Mouse (Mus musculus) left cerebral cortex, adult 11 months (tissue): ENCODE data around the gene Rab1b.

ENCODE experiments used
- DNase-seq: peaks from one replicate; pipeline ENCODE4 v3.0.0; 2022; ENCODE audit warnings: low spot score

Rab1b gene

DNA sequence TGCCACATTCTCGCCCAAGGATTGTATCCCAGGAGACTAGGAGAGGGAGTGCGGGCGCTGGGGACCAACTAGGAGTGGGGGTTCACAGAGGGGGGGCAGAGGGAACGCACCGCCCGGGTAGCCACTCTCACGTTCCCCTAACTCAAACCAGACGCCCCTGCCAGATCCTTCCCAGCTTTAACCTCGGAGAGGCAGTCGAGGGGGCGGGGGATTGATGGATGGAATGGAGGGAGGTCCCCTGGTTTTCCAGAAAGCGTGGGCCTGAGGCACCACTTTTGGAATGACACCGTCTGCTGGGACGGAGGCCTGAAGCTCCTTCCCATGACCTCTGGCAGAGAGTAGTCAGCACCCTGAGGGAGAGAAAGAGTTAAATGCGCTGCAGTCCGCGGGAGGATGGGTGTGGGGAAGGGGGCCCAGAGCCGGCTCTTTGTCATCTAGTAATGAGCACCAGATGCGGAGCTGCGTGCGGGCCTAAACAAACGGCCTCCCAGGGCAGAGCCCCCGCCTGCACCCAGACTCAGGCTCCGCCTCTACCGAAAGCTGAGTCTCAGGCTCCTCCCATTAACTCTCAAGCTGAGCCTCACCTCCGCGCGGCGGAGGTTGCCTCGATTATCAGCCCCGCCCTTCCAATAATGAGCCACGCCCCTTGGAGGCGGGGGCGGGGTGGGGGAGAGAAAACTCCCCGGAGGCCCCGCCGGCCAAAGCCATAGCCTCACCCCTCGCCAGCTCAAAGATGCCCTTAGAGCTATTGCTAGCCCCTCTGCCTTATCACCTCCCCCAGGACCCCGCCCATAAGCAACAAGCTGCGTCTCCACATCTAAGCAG, 35.1 kb downstream of the Rab1b start:
- DNase-seq, result no peak

DNA sequence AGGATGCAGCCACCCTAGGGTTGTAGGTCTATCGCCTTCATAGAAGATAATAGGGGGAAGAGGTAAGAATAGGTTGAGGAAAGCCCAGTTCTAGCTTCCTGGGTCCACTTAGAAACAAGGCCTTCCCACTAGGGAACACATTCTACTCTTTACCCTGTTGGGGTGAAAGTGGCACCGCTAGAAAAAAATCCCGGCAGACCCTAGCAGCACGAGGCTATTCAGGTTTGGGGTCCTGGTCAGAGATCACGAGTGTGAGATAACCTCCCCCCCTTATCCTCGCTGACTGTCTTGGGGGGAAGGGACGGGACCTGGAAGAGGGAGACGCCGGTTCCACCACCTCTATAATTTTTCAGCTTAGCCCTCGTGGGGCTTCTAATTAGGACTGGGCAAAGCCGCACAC, 35.8 kb downstream of the Rab1b start:
- no peak for DNase-seq

DNA sequence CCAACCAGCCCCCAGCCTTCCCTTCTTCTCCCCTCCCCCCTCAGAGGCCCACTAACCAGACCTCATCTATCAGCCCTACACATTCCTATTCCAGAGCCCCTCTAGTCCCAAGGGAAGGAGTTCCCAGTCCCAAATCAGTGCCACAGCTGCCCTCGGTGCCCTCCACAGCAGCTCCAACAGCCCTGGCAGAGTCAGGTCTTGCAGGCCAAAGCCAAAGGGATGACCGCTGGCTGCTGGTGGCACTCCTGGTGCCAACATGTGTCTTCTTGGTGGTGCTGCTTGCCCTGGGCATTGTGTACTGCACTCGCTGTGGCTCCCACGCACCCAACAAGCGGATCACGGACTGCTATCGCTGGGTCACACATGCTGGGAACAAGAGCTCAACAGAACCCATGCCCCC, 36.9 kb downstream of the Rab1b start:
- no peak for DNase-seq

- DNase-seq, result no peak
Observed at GRCm38 (mm10) chr19:5069486-5069885, 37.4 kb downstream of the Rab1b start.

GRCm38 (mm10) chr19:5068570-5069234, 38.2 kb downstream of the Rab1b start:
- no peak for DNase-seq

DNA sequence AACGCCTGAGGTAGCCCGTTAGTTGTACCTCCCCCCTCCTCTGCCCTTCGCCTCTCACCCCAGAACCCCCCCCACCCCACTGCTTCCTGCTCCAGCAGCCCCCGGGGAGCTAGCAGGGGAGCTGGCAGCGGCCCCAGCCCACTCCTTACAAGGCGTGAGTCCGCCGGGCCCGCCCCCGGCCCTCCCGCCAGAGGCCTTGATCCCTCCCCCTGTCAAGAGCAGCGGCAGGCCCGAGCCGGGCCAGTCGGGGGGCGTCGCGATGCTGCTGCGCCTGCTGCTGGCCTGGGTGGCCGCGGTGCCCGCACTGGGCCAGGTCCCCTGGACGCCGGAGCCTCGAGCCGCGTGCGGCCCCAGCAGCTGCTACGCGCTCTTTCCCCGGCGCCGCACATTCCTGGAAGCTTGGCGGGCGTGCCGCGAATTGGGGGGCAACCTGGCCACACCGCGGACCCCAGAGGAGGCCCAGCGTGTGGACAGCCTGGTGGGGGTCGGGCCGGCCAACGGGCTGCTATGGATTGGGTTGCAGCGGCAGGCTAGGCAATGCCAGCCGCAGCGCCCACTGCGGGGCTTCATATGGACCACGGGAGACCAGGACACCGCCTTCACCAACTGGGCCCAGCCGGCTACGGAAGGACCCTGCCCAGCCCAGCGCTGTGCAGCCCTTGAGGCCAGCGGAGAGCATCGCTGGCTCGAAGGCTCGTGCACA, 38.9 kb downstream of the Rab1b start, which contains the start of gene Cd248:
Gene Cd248, plus strand, starts transcription at position 212 of the 703 bp plus-strand sequence.
- DNase-seq, result no peak

DNA sequence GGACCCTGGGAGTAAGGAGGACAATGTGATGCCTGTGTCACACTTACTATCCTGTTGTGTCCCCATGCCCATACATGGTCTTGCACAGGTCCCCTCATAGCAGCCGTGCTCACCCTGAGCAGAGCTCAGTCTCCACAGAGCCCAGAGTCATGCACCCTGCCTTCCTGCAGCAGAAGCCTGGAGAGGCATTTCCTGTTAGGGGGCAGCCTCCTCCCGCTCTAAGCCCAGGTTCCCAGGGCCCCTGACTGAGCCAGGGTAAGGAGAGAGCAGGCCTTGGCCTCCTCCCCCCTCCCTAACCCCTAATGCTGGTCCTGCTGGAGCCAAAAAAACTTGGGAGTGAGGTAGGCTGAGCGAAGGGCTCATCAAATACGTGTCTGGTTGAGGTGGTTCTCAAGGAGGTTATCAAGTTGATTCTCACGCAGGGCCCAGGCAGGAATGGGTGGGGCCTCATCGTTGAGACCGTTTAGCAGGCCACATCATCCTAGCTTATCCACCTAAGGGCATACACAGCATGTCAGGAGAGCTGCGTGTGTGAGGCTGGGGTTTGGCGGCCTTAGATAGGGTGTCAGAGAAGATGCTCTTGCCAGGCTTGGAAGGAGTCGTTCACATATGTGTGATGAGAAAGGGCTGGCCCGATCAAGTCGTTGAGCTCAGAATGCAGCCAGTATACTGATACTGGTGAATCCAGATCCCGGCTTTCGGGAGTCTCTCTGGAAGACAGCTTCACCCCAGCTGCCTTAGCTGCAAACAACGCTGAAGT, 39.7 kb downstream of the Rab1b start:
- DNase-seq, result no peak

GRCm38 (mm10) chr19:5065104-5065503, 41.8 kb downstream of the Rab1b start:
- no peak for DNase-seq

DNA sequence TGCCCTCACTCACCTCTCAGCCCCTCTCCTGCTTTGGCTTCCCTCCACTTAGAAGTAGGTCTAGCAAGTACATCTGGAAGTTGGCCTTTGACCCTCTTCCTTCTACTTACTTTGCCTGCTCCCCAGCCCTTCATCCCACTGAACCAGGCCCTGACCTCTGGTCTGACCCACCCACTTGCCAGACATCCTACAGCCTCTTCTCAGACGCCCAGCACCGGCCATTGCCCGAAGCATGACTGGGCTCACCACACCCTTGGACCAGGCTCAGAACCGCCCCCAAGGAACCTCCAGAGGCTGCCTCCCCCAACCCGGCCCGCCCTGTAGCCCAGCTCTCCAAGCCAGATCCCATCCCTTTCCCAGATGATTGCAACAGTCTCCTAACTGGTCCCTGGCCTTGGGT, 44.4 kb downstream of the Rab1b start:
- DNase-seq, result no peak

DNA sequence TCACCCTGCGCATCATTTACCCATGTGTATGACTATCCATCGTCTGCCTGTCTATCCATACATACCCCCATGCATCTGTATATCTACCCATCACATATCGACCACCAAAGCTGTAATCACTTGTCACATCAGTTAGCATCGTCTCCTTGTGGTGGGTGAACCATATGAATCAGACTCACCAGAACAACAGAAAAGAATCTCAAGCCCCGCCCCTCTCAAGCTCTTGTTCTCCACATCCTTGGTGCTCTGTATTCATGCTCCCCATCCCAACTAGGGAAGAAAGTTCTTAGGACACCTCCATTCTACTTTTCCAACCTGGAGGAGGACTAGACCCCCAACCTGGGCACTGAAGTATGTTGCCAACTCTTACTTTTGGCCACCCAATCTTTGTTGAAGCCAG, 44.8 kb downstream of the Rab1b start:
- no peak for DNase-seq

DNA sequence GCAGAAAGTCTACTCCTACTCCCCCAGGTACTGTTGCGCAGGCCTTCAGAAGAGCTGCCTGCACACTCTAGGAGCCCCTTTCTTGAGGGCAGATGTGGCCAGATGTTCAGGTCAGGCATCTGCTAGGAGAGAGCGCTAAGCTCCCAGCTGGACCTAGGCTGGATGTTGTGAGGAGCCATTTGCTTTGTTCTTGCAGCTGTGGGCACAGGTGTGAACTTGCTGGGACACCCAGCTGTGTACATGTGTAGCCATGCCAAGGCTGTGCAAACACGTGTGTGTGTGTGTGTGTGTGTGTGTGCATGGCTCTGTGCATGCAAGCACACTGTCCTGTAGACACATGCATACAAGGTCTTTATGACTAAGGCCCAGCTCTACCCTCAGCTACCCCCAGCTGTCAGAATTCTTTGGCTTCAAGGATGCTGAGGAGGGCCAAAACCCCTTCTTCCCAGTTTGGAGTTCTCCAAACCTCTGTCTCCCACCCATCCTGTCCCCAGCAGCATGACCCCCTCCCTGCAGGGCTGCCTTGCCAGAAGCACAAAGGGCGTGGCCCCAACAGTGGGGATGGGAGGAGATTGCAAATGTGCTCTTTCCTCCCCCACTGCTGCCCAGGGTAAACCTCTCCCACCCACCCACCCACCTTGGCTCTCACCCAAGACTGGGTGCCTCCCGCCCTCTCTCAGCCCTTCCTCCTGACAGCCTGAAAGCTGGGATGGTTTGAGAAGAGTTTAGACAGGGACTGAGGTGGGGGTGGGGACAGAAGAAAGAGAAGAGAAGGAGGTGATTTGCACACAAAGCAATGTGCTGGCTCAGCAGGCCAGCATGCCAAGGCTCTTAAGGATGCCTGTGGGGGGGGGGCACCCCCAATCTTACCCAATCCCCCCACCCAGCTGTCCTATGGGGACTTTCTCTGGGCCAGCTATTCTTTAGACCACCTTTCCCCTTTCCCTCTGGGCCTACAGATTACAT, 46.2 kb downstream of the Rab1b start:
- no peak for DNase-seq

DNA sequence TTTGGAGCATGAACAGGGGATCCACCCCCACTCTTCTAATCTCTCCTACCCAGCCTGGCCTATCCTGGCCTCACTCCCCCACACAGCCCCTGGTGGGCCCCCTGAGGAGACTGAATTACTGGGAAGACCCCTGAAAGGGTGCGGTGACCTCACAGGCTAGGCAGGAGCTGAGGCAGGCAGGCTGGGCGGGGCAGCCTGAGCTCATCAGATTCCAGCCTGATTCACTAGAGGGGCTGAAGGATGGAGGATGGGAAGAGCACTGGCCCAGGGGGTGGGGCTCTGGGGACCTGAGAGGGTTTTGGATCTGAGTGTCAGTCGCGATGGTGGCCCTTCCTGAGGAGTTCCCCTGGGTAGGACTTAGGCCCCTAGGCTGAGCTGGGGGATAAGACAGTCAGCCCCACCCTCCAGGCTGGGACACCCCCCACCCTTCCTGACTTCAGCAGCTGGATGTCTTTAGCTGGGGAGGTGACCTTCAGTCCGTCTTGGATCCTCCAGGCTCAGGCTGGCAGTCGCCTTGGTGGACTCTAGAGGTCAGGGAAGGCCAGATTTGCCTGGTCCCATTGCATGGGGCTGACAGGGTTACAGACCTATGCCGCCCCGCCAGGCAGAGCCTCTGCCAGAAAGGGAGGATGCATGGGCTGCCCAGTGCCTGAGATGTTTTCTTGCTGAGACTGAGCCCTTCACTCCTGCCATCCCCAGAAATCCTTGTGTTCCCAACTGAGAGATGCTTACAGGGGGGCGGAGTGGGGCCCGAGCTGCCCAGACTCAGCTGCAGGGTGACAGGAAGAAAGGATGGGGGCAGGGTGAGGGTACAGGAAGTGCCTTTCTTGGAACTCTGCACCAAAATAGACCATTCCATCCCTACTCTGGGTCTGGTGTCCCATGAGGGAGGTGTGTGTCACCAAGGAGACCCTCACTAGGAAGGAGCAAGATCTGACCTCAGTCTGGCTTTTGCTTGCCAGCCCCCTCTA, 47.8 kb downstream of the Rab1b start:
- DNase-seq, result no peak

- DNase-seq, result no peak
Observed at GRCm38 (mm10) chr19:5057876-5058775, 48.7 kb downstream of the Rab1b start.

- DNase-seq, result no peak
Observed at GRCm38 (mm10) chr19:5056251-5056650, 50.6 kb downstream of the Rab1b start.

GRCm38 (mm10) chr19:5053909-5054308, 53.0 kb downstream of the Rab1b start:
- no peak for DNase-seq

DNA sequence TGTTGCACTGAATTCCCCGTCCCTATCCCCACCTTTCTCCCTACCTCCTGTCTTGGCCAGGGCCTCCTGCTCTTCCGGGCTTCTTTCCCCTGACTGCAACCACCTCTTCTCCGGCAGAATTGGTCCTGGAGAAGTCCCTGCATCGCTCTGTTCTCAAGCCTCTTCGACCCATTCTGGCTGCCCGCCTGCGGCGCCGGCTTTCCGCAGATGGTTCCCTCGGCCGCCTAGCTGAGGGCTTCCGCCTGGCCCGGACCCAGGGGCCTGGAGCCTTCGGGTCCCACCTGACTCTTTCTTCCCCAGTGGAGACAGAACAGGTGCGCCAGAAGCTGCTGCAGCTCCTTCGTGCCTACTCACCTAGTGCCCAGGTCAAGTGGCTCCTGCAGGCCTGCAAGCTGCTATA, 54.0 kb downstream of the Rab1b start:
- DNase-seq, result no peak

GRCm38 (mm10) chr19:5052166-5052822, 54.6 kb downstream of the Rab1b start:
- no peak for DNase-seq

DNA sequence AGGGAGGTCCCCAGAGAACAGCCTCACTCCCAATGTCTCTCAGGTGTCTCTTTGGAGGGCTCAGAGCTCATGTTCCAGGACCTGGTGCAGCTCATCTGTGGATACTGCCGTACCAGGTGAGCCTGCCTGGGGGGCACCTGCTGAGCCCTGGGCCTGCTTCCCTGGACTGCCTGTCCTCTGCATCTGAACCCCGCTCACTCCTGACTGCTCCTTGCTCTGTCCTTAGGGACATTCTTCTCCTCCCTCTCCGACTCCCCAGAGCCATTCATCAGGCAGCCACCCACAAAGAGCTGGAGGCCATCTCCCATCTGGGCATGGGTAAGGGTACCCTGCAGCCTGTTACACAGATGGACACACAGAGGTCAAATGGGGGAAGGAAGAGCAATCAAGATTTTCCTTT, 55.4 kb downstream of the Rab1b start:
- no peak for DNase-seq
